Mouse (Mus musculus) cerebellum, postnatal 4 days (tissue): ENCODE data around the gene Nck2.
"Not testable (repeated sequence)": the region's sequence is repeated elsewhere in the genome, so short reads cannot be mapped to it uniquely, and the experiment has no call there.

Source experiments
- DNase-seq, 2 experiments: peaks; one replicate each; pipeline ENCODE4 v3.0.0; 2022; ENCODE audit warnings: low spot score in 2 of 2, mixed read lengths in 1 of 2

The Nck2 gene

DNA sequence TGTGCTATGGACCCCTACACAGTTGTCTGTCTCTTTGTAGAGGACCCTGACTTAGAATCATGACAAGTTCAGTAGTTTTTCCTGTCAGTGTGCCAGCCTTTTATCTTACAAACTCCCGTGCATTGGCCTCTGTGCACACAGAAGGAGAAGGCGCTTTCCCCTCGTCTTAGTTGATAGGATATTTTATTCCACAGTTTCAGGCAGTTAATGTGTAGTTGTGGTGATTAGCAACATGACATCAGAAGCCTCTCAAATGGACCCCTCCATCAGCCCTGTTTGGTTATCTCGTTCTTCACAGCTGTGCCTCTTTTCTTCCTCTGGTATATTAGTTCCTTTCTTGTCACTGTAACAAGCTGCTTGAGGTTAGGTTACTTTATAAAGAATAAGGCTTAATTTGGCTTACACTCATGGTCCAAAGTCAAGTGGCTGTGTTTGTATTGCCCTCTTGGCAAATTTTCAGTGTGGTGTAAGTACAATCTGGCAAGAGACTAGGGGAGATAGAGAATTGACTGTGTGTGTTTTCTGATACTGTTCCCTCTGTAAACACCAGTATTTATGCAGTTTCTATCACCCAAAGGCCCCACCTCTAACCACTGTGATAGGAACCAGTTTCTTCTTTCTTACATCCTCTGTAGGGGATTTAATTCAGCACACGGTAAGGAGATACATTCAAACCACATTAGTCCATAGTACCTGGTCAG, 89.8 kb downstream of the Nck2 start:
- no peak for DNase-seq

DNA sequence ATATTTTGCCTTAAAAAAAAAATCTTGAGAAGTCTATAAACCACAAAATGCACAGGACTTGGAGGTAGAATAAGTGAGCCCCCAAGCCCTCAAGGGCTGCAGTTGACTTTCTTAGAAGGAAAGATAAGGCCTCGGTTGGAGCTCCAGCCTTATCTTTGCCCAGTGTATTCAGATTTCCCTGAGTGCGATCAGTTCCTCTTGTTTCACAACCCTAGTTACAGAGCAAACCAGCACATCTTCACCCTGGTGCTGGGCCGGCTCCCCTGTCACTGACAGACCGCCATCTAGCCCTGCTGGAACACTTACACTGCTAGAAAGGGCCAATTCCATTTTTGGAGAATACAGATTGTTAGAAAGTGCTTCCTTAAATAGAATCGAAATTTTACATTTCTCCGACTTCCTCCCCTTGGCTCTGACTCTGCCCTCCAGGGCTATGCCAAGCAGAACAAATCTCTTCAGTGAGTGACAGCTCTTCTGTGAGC, 91.2 kb downstream of the Nck2 start:
- DNase-seq: no peak

DNA sequence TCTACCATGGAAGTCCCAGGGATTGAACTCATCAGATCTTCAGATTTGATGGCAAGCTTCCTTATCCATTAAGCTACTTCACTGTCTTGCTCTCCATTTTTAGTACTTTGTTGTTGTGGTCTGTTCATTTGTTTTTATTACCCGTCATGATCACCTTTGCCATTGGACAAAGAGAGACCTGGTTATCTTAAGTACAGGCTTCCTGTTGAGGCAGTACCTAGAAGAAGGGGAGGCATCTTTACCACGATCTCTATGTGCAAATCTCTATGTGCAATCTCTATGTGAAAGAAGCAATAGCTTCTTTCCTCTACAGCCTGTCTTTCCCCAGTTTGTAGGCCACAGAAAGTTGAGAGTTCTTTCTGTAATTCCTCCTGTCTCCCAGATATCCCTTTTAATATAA, 91.9 kb downstream of the Nck2 start:
- DNase-seq: no peak

DNA sequence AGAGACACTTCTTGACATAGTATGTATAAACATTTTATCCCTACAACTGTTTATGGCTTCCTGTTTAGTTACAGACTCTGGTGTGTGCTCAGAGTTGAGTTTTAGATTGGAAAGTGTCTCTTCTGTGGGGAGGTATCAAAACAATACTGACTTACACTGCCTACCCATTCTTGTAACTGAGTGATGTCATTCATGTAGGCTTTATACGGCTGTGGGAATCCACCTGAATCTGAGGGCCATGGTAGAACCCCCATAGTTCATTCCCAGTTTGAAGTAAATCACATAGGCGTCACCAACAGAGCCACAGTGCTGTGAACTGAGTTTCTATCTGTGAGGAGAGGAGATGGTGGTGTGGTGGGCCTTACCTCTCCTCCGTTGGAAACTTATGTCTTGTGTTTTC, 92.6 kb downstream of the Nck2 start:
- no peak for DNase-seq

DNA sequence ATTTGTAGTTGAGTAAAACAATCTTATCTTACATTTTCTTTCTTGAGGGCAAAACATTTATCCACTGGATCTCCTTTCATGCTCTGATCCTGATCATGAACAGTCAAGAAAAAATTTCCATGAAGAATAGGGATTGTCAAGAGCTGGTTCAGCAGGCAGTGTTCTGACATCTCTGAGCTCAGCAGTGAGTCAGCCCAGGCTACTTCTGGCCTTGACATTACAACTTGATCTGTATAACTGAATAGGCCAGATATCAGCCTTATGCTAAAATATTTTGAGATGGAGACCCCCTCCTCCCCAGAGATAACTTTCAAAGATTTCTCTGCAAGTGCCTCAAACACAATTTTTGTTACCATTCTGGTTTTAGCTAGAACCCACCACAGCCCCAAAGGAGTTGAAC, 93.1 kb downstream of the Nck2 start:
- no peak for DNase-seq

DNA sequence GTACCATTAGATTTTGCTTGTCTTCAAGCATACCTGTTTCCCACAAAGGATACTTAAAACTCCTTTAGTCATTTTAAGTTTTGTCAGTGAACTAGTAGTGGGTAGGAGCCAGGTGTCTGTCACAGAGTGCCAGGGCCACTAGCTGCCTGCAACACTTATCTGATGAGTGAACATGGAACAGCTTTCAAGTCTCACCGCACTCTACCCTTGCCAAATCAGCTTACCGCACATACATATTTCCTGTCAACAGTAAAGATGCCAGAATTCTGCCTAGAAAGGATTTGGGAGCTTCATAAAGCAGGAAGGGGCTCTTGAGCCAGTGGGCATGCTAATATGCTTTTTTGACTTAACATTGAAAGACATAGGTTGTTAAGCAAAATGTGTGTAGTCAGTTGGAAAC, 94.3 kb downstream of the Nck2 start:
- DNase-seq: no peak

GRCm38 (mm10) chr1:43539689-43540380, 95.5 kb downstream of the Nck2 start:
- no peak for DNase-seq

DNA sequence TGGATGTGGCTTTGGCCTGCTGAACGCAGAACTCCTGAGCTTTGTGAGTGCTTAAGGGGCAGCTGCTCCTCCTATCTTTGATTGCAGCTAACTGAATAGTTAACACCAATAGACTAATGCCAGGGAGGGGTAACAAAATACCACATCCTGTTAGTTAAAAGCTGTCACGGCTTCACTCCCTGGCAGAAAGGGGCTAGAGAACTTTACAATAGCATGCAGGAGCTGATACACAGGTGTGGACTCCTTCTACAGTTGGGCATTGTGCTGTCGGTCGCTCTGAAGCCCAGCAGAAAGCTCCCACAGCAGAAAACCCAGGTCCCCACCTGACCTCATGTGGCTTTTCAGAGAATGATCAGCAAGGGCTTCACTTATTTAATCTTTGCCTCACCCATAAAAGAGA, 98.0 kb downstream of the Nck2 start:
- no peak for DNase-seq

DNA sequence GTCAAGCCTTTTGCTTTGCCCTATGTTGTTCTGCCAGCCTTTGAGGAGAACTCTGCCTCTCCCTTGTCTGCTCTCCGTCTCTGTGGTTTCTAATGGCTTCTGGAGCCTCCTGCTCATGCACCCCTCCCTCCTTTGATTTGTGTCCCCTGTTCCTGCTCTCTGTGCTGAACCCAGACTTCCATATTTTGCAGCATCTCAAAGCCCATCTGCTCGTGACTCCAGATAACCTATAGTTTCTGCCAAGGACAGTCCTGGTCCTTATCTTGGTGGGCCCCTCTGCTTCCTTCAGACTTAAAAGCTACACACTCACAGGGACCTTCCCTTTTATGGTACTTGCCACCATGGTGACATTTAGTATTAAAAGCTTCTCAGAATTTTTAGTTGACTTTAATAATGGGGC, 103.3 kb downstream of the Nck2 start:
- DNase-seq: no peak

DNA sequence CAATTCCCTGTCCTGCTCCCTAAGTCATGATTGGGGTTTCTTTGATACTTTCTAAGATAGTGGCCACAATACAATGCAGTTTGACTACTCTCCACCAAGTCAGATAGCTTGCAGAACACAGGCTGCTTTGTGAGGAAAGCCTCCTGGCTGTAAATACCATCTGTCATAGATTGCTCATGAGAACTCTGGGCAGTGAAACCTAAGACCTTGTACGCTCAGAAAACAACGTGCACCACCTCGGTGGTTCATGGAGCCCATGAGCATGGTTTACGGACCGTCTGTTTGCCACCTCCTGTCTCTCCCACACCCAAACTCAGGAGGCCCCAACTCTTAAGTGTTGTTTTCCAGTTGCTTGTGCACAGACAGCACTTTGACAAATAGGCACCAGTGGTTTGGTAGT, 104.4 kb downstream of the Nck2 start:
- DNase-seq: no peak

DNA sequence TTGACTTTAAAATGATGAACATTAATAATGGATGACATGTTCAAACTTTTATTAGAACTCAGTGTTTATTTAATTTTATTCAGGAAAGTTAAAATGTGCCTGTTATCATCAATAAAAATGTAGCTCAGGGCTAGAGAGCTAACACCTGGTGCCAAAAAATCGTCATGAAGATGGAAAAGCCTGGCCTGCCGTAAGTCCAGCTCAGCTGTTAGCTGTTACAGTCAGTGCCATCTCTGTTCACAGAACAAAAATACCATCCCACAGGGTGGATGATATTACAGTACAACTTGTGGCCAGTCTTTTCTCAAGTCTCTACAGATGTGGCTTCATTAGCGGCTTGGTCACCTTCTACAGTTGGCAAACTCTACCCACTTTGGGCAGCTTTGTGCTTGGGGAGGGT, 106.1 kb downstream of the Nck2 start:
- DNase-seq: no peak

DNA sequence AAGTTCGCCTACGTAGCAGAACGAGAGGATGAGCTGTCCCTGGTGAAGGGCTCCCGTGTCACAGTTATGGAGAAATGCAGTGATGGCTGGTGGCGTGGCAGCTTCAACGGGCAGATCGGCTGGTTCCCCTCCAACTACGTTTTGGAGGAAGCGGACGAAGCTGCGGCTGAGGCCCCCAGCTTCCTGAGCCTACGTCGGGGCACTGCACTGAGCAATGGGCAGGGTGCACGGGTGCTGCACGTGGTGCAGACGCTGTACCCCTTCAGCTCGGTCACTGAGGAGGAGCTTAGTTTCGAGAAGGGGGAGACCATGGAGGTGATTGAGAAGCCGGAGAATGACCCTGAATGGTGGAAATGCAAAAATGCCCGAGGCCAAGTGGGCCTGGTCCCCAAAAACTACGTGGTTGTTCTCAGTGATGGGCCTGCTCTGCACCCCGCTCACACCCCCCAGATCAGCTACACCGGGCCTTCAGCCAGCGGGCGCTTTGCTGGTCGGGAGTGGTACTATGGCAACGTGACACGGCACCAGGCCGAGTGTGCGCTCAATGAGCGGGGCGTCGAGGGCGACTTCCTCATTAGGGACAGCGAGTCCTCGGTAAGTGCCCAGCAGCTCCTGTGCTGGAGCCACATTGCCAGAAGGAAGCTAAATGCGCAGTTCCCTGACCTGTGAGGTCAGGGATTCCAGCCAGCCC, 109.8 kb downstream of the Nck2 start:
- not testable (repeated sequence) for DNase-seq

- no peak for DNase-seq
Observed at GRCm38 (mm10) chr1:43555222-43555974, 111.0 kb downstream of the Nck2 start.

- no peak for DNase-seq
Observed at GRCm38 (mm10) chr1:43558329-43558728, 114.0 kb downstream of the Nck2 start.

- DNase-seq: no peak
Observed at GRCm38 (mm10) chr1:43559043-43559692, 114.8 kb downstream of the Nck2 start.

GRCm38 (mm10) chr1:43561085-43561484, 116.7 kb downstream of the Nck2 start:
- no peak for DNase-seq

DNA sequence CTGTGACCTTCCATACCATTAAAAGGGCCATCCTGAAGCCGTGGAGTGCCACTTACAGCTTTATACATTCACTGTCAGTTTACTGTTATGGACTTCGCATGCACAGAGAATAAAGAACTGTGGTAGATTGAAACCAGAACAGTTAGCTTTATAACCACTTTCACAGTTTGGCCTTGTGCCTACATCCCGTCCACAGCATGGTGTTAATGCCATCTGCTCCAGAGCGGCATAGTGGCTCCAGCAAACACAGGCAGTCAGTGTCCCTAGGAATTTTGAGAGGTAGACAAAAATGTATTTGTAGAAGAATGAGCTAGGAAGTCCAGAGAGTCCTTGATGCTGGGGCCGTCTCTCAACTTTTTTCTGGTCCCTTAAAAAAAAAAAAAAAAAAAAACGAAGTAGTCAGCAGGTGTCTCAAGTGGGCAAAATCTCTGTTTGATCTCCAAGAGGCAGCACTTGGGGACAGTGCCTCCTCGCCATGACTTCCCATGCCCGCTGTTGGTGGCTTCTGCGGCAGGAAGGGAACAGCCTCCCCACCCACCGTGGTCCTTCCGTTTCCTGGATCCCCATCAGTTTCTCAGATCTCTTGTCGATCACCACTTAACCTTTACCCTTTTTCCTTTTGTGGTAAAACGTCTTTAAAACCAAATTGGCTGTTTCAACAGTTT, 117.8 kb downstream of the Nck2 start:
- DNase-seq: peak in 1 of 2 experiments; percentile 32

DNA sequence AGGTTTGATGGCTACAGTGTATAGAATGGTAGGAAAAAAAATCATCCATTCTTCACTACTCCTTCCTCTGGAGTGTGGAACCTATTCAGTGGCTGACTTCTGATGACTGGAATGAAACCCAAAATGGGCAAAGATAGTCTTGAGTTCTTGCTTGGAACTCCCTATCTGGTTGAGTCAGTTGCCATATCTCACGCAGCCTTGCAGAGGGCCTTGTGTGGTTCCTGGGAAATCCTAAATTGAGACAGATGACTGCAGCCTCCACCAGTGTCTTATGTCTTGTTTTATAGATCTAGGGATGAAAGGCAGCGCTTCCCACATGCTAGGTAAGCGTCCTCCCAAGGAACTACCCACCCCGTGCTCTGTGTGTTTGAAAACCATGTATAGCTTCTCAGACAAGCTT, 120.9 kb downstream of the Nck2 start:
- DNase-seq: no peak

DNA sequence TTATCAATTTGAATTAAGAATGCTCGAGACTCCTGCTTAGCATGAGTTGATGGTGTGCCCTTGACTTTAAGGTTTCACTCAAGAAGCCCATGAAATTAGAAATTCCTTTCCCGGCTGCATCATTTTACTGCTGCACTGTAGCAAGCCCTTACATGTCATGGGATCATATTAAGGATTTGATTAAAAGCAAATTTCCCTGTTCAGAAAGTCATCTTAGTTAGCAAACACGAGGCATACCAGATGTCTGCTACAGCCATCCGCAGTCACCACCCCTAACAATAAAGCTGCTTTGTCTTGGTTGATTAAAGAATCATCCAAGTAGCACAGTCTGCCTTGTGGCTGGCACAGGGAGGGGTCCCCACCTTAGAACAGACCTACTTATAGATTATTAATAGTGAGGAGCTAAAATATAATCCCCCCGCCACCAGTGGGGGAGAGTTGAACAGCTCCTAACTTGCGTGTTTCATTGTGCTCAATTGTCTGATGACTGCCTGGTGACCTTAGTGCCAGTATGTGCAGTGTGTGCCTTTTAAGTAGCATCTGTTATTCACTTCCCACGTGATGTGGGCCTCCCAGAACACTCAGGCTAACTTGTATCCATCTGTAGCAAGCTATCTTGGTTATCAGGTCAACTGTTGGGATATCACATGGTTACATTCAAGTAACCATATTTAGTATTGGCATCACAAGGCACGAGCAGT, 122.4 kb downstream of the Nck2 start:
- DNase-seq: no peak

DNA sequence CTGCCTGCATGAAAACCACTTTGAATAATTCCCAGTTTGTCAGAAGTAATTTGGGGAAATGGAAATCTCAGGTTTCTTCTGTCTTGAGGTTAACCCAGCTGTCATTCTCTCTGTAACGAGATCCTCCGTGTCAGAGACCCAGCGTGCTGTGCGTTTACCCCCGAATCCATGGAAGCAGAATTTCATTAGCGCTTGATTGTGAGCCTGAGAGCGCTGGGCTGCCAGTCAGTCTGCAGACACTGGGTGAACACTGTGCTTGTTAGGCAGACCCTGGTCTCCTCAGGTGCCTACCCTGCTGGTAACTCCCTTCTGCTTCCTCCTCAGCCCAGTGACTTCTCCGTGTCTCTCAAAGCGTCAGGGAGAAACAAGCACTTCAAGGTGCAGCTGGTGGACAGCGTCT, 124.4 kb downstream of the Nck2 start:
- no peak for DNase-seq
